Mouse (Mus musculus) heart, adult 2 months (tissue): Measurements from ENCODE around the gene Tescl.

Source experiments
- CTCF ChIP-seq: fragments of 200-600 bp; IDR thresholded peaks from 2 replicates; pipeline ENCODE4 v1.8.1; 2022; ENCODE audit warnings: antibody characterized with exemption, mild to moderate bottlenecking, moderate library complexity
- POLR2A ChIP-seq: fragments of 200-500 bp; IDR thresholded peaks from 2 replicates; pipeline ENCODE4 v1.6.1; 2011; ENCODE audit warnings: mild to moderate bottlenecking, low read depth, low read length, control low read depth; ENCODE audit not compliant: insufficient read depth

DNA sequence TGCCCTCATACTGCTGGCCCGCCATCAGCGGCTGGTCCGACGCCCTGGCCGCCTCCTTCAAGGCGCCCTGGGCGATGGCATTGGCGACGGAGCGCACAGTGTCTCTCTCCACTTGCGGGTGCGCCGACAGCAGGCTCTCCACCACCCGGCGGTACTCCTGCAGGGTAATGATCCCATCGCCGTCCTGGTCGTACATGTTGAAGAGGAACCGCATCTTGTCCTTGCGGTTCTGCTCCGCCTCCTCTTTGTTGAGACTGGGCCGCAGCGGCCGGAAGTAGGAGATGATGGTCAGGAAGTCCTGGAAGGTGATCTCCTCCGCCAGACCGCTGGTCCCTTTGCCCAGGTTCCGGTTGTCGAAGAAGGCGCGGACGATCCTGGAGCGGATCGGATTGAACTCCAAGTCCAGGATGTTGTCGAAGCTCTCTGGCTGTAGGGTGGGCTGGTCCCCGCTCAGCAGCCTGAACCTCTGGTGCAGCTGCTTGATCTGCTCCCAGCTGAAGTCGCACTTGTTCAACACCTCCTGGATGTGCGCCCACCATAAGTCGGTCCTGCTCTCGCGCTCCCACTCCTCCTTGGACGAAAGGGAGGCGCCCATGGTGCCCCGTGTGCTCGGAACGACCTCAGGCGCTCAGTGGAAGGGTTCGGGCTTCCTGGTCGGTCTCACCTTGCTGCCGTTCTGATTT, at the start of gene Tescl:
- TF ChIP-seq CTCF (no peak), POLR2A (no peak)
